Mouse (Mus musculus): ENCODE results near the gene Tigar.

The Tigar gene

GRCm38 (mm10) chr6:127079867-127080731 lies 29.3 kb downstream of the Tigar start:
- peak; percentile 85 for DNase-seq

- DNase-seq = peak; percentile 6
These were observed 36.5 kb downstream of the Tigar start, which contains the start of gene Fgf23 for GRCm38 (mm10) chr6:127072817-127073216. Fgf23 (plus strand) TSS chr6:127072902.

- DNase-seq = peak; percentile 25
These were observed 44.5 kb downstream of the Tigar start for GRCm38 (mm10) chr6:127064815-127065214.

- no peak for DNase-seq
These were observed 45.4 kb downstream of the Tigar start for GRCm38 (mm10) chr6:127063915-127064314.

- no peak for DNase-seq
These were observed 49.4 kb downstream of the Tigar start for GRCm38 (mm10) chr6:127059975-127060374.

GRCm38 (mm10) chr6:127056990-127057588 lies 52.3 kb downstream of the Tigar start:
- no peak for DNase-seq

GRCm38 (mm10) chr6:127050847-127051246 lies 58.5 kb downstream of the Tigar start:
- no peak for DNase-seq

- DNase-seq = peak; percentile 68
These were observed 64.4 kb downstream of the Tigar start for GRCm38 (mm10) chr6:127044909-127045308.

Data from retina, postnatal 1 day (tissue).